Mouse (Mus musculus): Measurements from ENCODE around the gene Snx29. TPM values are rescaled to one million over a fixed set of nuclear protein-coding genes. Genes with fewer than 3 reads are reported as not detected.

Gene Snx29
- total and polyA plus RNA-seq, 3 experiments: 1.2 to 3.2 (median 3.1) TPM

GRCm38 (mm10) chr16:11753466-11753865 is 430.8 kb downstream of the Snx29 start:
- H3K4me3 ChIP-seq (replicated peaks in 1 of 3; ENCODE audit: low read depth in 2 of 3, low read length in 2 of 3, poor library complexity in 1 of 3): no peak overlapping the region
- dilution Hi-C loops (cut with MboI; ENCODE audit: extremely low pct_ligation_motif_present, extremely low pct_unique_long_range_greater_than_20kb, low sequenced_read_pairs) (no loop called here), in situ Hi-C loops (cut with MboI; ENCODE audit: low pct_ligation_motif_present, low pct_unique_long_range_greater_than_20kb, low sequenced_read_pairs) (no loop called here)
- TF ChIP-seq CTCF (conservative IDR thresholded peaks at IDR 0.05 in 1 of 2, IDR thresholded peaks at IDR 0.05 in 1 of 2; ENCODE audit: low read depth in 2 of 2, low read length in 2 of 2): no peak
- H3K4me2 ChIP-seq (ENCODE audit: insufficient read depth, low read depth, poor library complexity, severe bottlenecking): no peak overlapping the region
- peaks cover 0 to 9% of the 10 kb centered on the region in 2 experiments for H3K36me3 ChIP-seq (replicated peaks in 1 of 2; ENCODE audit: control insufficient read depth in 1 of 2, insufficient read depth in 1 of 2, low read length in 1 of 2)
- H3K4me1 ChIP-seq (ENCODE audit: control insufficient read depth in 1 of 2, insufficient read depth in 2 of 2): peaks cover 0 to 48% of the 10 kb centered on the region in 2 experiments; a peak in 3 of 4 replicates
- H3K27ac ChIP-seq (ENCODE audit: insufficient read depth, low read depth): no peak overlapping the region
- no peak overlapping the region for H3K9ac ChIP-seq (ENCODE audit: insufficient read depth, low read depth)
- no peaks in the 10 kb centered on the region for H3K27me3 ChIP-seq (replicated peaks)
- no peaks in the 10 kb centered on the region for H3K79me2 ChIP-seq (replicated peaks; ENCODE audit: control insufficient read depth, extremely low read depth, insufficient read depth, poor library complexity, severe bottlenecking)
- no peak for DNase-seq (ENCODE audit: extremely low read depth)
- no peaks in the 10 kb centered on the region for H3K9me3 ChIP-seq (replicated peaks; ENCODE audit: low read length)

DNA sequence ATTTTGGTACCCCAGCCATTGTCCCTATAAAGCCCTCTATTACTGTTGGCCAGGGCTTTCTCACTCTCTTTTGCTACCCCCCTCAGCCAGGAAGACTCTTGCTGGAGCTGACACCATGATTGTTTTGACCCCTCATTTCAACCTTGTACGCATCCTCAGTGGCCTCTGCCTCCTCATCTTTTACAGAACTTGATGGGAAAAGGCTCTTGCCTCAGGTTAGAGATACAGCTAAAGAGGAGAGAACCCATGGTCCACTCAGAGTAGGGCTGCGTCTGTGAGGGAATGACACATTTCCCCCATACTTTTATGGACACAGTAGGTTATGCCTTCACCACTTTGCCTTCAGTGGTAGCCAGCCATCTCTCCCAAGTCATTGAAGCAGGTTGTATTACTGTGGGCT is 431.4 kb downstream of the Snx29 start:
- dilution Hi-C loops (cut with MboI; ENCODE audit: extremely low pct_ligation_motif_present, extremely low pct_unique_long_range_greater_than_20kb, low sequenced_read_pairs): no loop called here
- no peak overlapping the region for H3K4me2 ChIP-seq (ENCODE audit: insufficient read depth, low read depth, poor library complexity, severe bottlenecking)
- H3K4me1 ChIP-seq (ENCODE audit: control insufficient read depth in 1 of 2, insufficient read depth in 2 of 2): peaks cover 0 to 48% of the 10 kb centered on the region in 2 experiments; a peak in 3 of 4 replicates
- no peaks in the 10 kb centered on the region for H3K79me2 ChIP-seq (replicated peaks; ENCODE audit: control insufficient read depth, extremely low read depth, insufficient read depth, poor library complexity, severe bottlenecking)
- in situ Hi-C loops (cut with MboI; ENCODE audit: low pct_ligation_motif_present, low pct_unique_long_range_greater_than_20kb, low sequenced_read_pairs): no loop called here
- no peak overlapping the region for H3K27ac ChIP-seq (ENCODE audit: insufficient read depth, low read depth)
- TF ChIP-seq ETS1 (conservative IDR thresholded peaks at IDR 0.05; ENCODE audit: low read depth, low read length) (no peak), POLR2AphosphoS2 (IDR thresholded peaks at IDR 0.05; ENCODE audit: low read depth, low read length) (no peak), RCOR1 (conservative IDR thresholded peaks at IDR 0.05; ENCODE audit: low read depth, low read length) (no peak), UBTF (IDR thresholded peaks at IDR 0.05; ENCODE audit: low read depth, low read length) (no peak), MXI1 (IDR thresholded peaks at IDR 0.05; ENCODE audit: low read depth, low read length) (no peak), ZMIZ1 (IDR thresholded peaks at IDR 0.05; ENCODE audit: low read depth, low read length) (no peak), MAX (IDR thresholded peaks at IDR 0.05; ENCODE audit: low read length) (no peak), ELF1 (IDR thresholded peaks at IDR 0.05; ENCODE audit: low read depth, low read length) (no peak)
- peaks cover 0 to 9% of the 10 kb centered on the region in 2 experiments for H3K36me3 ChIP-seq (replicated peaks in 1 of 2; ENCODE audit: control insufficient read depth in 1 of 2, insufficient read depth in 1 of 2, low read length in 1 of 2)
- no peak for DNase-seq (ENCODE audit: extremely low read depth)
- no peaks in the 10 kb centered on the region for H3K9me3 ChIP-seq (replicated peaks; ENCODE audit: low read length)
- no peak overlapping the region for H3K4me3 ChIP-seq (replicated peaks in 1 of 3; ENCODE audit: low read depth in 2 of 3, low read length in 2 of 3, poor library complexity in 1 of 3)
- H3K27me3 ChIP-seq (replicated peaks): no peaks in the 10 kb centered on the region
- no peak overlapping the region for H3K9ac ChIP-seq (ENCODE audit: insufficient read depth, low read depth)

DNA sequence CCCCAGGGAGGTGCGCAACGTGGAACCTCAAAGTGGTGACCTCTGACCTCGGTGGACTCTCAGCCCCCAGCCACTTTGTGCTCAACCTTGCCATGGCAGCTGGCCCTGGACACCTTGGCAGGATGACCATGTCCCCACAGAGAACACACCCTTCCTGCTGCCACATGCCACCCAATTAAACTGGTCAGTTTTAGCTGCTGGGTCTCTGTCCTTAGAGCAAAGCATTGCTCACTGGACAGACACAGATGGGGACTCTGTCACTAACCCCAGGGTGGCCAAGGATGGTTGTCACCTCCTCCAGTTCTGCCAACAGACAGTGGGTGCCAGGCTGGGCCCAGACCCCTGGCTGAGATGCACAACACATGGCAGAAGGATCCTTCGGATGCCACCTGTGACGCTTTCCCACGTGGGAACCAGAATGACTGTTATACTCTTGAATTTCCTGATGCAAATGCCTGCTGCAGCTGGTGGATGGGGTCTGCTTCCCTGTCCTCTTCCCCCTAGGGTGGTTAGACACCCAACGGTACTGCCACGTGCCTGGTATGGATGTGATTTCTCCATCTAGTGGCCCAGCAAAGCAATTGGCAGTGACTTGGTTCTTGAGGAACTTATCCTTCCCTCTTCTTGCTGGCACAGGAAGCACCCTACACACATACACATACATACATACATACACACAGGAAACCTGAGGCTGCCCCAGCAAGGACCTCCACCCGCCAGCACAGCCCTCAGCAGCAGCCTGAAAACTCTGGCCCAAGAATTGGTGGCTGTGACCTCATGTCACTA is 432.8 kb downstream of the Snx29 start:
- Histone ChIP-seq H3K4me3 (replicated peaks in 1 of 3; ENCODE audit: low read depth in 2 of 3, low read length in 2 of 3, poor library complexity in 1 of 3) (no peak overlapping the region), H3K27me3 (replicated peaks) (no peaks in the 10 kb centered on the region), H3K9ac (ENCODE audit: insufficient read depth, low read depth) (no peak overlapping the region), H3K4me2 (ENCODE audit: insufficient read depth, low read depth, poor library complexity, severe bottlenecking) (no peak overlapping the region), H3K9me3 (replicated peaks; ENCODE audit: low read length) (no peaks in the 10 kb centered on the region), H3K79me2 (replicated peaks; ENCODE audit: control insufficient read depth, extremely low read depth, insufficient read depth, poor library complexity, severe bottlenecking) (no peaks in the 10 kb centered on the region), H3K4me1 (ENCODE audit: control insufficient read depth in 1 of 2, insufficient read depth in 2 of 2) (peaks cover 0 to 36% of the 10 kb centered on the region in 2 experiments; a peak in 3 of 4 replicates), H3K27ac (ENCODE audit: insufficient read depth, low read depth) (no peak overlapping the region), H3K36me3 (replicated peaks in 1 of 2; ENCODE audit: control insufficient read depth in 1 of 2, insufficient read depth in 1 of 2, low read length in 1 of 2) (peaks cover 0 to 9% of the 10 kb centered on the region in 2 experiments)
- dilution Hi-C loops (cut with MboI; ENCODE audit: extremely low pct_ligation_motif_present, extremely low pct_unique_long_range_greater_than_20kb, low sequenced_read_pairs): no loop called here
- no peak for DNase-seq (ENCODE audit: extremely low read depth)
- in situ Hi-C loops (cut with MboI; ENCODE audit: low pct_ligation_motif_present, low pct_unique_long_range_greater_than_20kb, low sequenced_read_pairs): no loop called here
- TF ChIP-seq SIN3A (IDR thresholded peaks at IDR 0.05; ENCODE audit: low read length): no peak
- no peak for TF ChIP-seq USF1 (IDR thresholded peaks at IDR 0.05; ENCODE audit: low read depth, low read length)
- TF ChIP-seq CTCF (conservative IDR thresholded peaks at IDR 0.05 in 1 of 2, IDR thresholded peaks at IDR 0.05 in 1 of 2; ENCODE audit: low read depth in 2 of 2, low read length in 2 of 2): peak in 1 of 2 experiments; percentile 46; a peak in 2 of 4 replicates
- no peak for TF ChIP-seq TCF12 (IDR thresholded peaks at IDR 0.05; ENCODE audit: low read depth, low read length)
- no peak for TF ChIP-seq ZKSCAN1 (IDR thresholded peaks at IDR 0.05; ENCODE audit: borderline replicate concordance, low read depth, low read length)
- no peak for TF ChIP-seq UBTF (IDR thresholded peaks at IDR 0.05; ENCODE audit: low read depth, low read length)
- peak; percentile 10 for TF ChIP-seq RAD21 (IDR thresholded peaks at IDR 0.05; ENCODE audit: low read depth, low read length)
- no peak for TF ChIP-seq E2F4 (IDR thresholded peaks at IDR 0.05; ENCODE audit: insufficient replicate concordance, low read depth, low read length)
- TF ChIP-seq JUN (IDR thresholded peaks at IDR 0.05; ENCODE audit: insufficient read depth, low read depth, low read length): no peak
- TF ChIP-seq NELFE (IDR thresholded peaks at IDR 0.05; ENCODE audit: low read depth, low read length): no peak
- TF ChIP-seq SMC3 (IDR thresholded peaks at IDR 0.05; ENCODE audit: low read depth, low read length): peak; percentile 26; the same call in 1 of the 2 replicates
- no peak for TF ChIP-seq ZNF384 (IDR thresholded peaks at IDR 0.05; ENCODE audit: low read depth, low read length)
- TF ChIP-seq MAX (IDR thresholded peaks at IDR 0.05; ENCODE audit: low read length): no peak

All from CH12.LX (cell line).